27 mouse cellular contexts compared by ENCODE assay signal in the genomic region with DNA sequence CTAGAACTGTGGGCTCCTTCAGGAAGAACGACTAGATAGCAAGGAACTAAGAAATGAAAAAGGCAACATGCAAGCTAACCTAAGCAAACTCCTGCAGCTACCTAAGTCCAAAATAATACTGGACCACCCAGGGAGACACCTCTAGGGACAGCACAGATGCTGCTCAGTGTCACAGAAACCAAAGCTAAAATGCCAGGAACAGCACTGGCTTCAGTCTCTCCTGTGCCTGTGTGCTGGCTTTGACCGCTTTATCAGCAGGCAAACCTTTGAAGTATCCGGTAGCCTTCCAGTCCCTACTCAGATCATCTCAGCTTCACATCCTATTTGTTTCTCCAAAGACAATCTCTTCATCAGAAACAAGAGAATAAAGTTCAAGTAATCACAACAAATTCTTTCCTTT.
"Had no signal": no experiment of that assay in that cellular context is flagged by ENCODE, and none has a peak within 500 bp of the region (broad histone marks: within the 10 kb centered on the region; RNA-seq: fewer than 3 reads in every experiment).

No protein-coding gene starts in this region.

- DNase-seq: cerebellum, adult 8-10 months; cerebellum, adult 9-10 months; cerebellum, adult 9-11 months; cerebellum, postnatal 10 days; cerebellum, postnatal 14 days; cerebellum, postnatal 25 days; cerebellum, postnatal 36 days; embryo, embryonic 11 days; forebrain, postnatal 0 days; gastrocnemius, adult 2 months; gastrocnemius, postnatal 10 days; gastrocnemius, postnatal 14 days; gastrocnemius, postnatal 25 days; gastrocnemius, postnatal 36 days; heart, adult 18-20 months had no signal

- H3K4me3 ChIP-seq: embryonic facial prominence, embryonic 10.5 days; embryonic facial prominence, embryonic 12.5 days; embryonic facial prominence, embryonic 13.5 days; embryonic facial prominence, embryonic 15.5 days; erythroblast, embryonic 14.5 days; forebrain, embryonic 10.5 days; forebrain, embryonic 12.5 days; forebrain, embryonic 13.5 days; forebrain, embryonic 15.5 days; gastrocnemius, adult 2 months; heart, embryonic 10.5 days had no signal

- H3K27me3 ChIP-seq: embryonic facial prominence, embryonic 12.5 days; embryonic facial prominence, embryonic 13.5 days; embryonic facial prominence, embryonic 15.5 days; forebrain, embryonic 12.5 days; forebrain, embryonic 13.5 days; forebrain, embryonic 15.5 days had no signal

- H3K36me3 ChIP-seq: embryonic facial prominence, embryonic 10.5 days; embryonic facial prominence, embryonic 12.5 days; embryonic facial prominence, embryonic 15.5 days; forebrain, embryonic 15.5 days; heart, embryonic 10.5 days had no signal

- H3K27ac ChIP-seq: embryonic facial prominence, embryonic 10.5 days; embryonic facial prominence, embryonic 12.5 days; embryonic facial prominence, embryonic 13.5 days; embryonic facial prominence, embryonic 15.5 days; forebrain, embryonic 10.5 days; forebrain, embryonic 12.5 days; forebrain, embryonic 13.5 days; forebrain, embryonic 15.5 days; gastrocnemius, adult 2 months; heart, embryonic 10.5 days had no signal

- ATAC-seq: forebrain, embryonic 13.5 days; forebrain, embryonic 14.5 days; forebrain, embryonic 15.5 days; forebrain, embryonic 16.5 days; forebrain, postnatal 0 days had no signal

- H3K4me1 ChIP-seq: embryonic facial prominence, embryonic 10.5 days; embryonic facial prominence, embryonic 12.5 days; embryonic facial prominence, embryonic 13.5 days; embryonic facial prominence, embryonic 15.5 days; forebrain, embryonic 10.5 days; forebrain, embryonic 12.5 days; forebrain, embryonic 13.5 days; forebrain, embryonic 15.5 days; heart, embryonic 10.5 days had no signal

- H3K9ac ChIP-seq: embryonic facial prominence, embryonic 12.5 days; embryonic facial prominence, embryonic 13.5 days; embryonic facial prominence, embryonic 15.5 days; forebrain, embryonic 12.5 days; forebrain, embryonic 13.5 days; forebrain, embryonic 15.5 days; forebrain, postnatal 0 days had no signal
